Mouse (Mus musculus) granulocyte monocyte progenitor cell, adult 5-6 weeks (primary cell): ENCODE results near the gene Cklf. TPM values are rescaled to one million over a fixed set of nuclear protein-coding genes. Genes with fewer than 3 reads are reported as not detected.
A peak's percentile ranks its signal among the peaks of the same experiment; 100 is the strongest.

Experiments
- ATAC-seq: replicated peaks from 2 replicates; pipeline ENCODE4 v1.8.0; 2016; ENCODE audit warnings: mild to moderate bottlenecking, moderate TSS enrichment, inconsistent platforms; ENCODE audit not compliant: poor library complexity, severe bottlenecking
- total RNA-seq, 2 experiments: library from RNA; stranded (forward) in 1 of 2; stranded (reverse) in 1 of 2; fragments of 200-712, 200-1000 nt in 1 of 2; fragments of >200 nt in 1 of 2; fragmentation: Nextera tagmentation in 1 of 2; gene quantifications; 2 replicates each; pipeline ENCODE4 v1.2.3; 2014 to 2017

The Cklf gene
- total RNA-seq (2014; fragmentation: Nextera tagmentation) (45.2 and 50.6 TPM in 2 replicates), total RNA-seq (2017) (13.5 and 17.9 TPM in 2 replicates)

- ATAC-seq, result peak; percentile 47
Observed at GRCm38 (mm10) chr8:104250439-104251367, at the start of gene Cklf. TSS of gene Cklf (plus strand) at chr8:104250861.

GRCm38 (mm10) chr8:104201622-104202021 lies 49.0 kb upstream of the Cklf start:
- ATAC-seq, result no peak

- ATAC-seq, result no peak
Observed at GRCm38 (mm10) chr8:104202320-104202719, 48.3 kb upstream of the Cklf start.

- no peak for ATAC-seq
Observed at GRCm38 (mm10) chr8:104205292-104205691, 45.4 kb upstream of the Cklf start.

- ATAC-seq, result no peak
Observed at GRCm38 (mm10) chr8:104217601-104218000, 33.1 kb upstream of the Cklf start.

GRCm38 (mm10) chr8:104219079-104219478 lies 31.6 kb upstream of the Cklf start:
- ATAC-seq, result peak; percentile 87

GRCm38 (mm10) chr8:104219806-104220205 lies 30.9 kb upstream of the Cklf start:
- ATAC-seq, result peak; percentile 67

GRCm38 (mm10) chr8:104227048-104227447 lies 23.6 kb upstream of the Cklf start:
- no peak for ATAC-seq

GRCm38 (mm10) chr8:104230377-104230776 lies 20.3 kb upstream of the Cklf start:
- no peak for ATAC-seq

GRCm38 (mm10) chr8:104232039-104232438 lies 18.6 kb upstream of the Cklf start:
- ATAC-seq, result no peak

GRCm38 (mm10) chr8:104232919-104233318 lies 17.7 kb upstream of the Cklf start:
- ATAC-seq, result peak; percentile 95

GRCm38 (mm10) chr8:104234573-104234972 lies 16.1 kb upstream of the Cklf start:
- no peak for ATAC-seq

- peak; percentile 74 for ATAC-seq
Observed at GRCm38 (mm10) chr8:104239418-104239861, 11.2 kb upstream of the Cklf start.

GRCm38 (mm10) chr8:104242038-104242644 lies 8.5 kb upstream of the Cklf start:
- ATAC-seq, result no peak

GRCm38 (mm10) chr8:104246621-104247020 lies 4.0 kb upstream of the Cklf start:
- no peak for ATAC-seq

- ATAC-seq, result peak; percentile 64
Observed at GRCm38 (mm10) chr8:104247054-104247907, 3.4 kb upstream of the Cklf start.

- no peak for ATAC-seq
Observed at GRCm38 (mm10) chr8:104247908-104248275, 2.8 kb upstream of the Cklf start.

- ATAC-seq, result peak; percentile 65
Observed at GRCm38 (mm10) chr8:104248276-104248675, 2.4 kb upstream of the Cklf start, which contains the start of gene Tk2. TSS of gene Tk2 (minus strand) at chr8:104248558.

- ATAC-seq, result no peak
Observed at GRCm38 (mm10) chr8:104249442-104249996, 1.1 kb upstream of the Cklf start.

GRCm38 (mm10) chr8:104251461-104251860 lies 800 bp downstream of the Cklf start:
- ATAC-seq, result no peak
